Mouse (Mus musculus): ENCODE measurements at regions not wholly inside any gene's neighbourhood (a gene's known extent, or its start where the extent isn't known, plus 50 kb on each side); places are given as distances from the start of the nearest gene placed in this dataset.

- DNase-seq (ENCODE audit: low spot score in 2 of 2): no peak
These were observed 2310.3 kb upstream of the Lrrc6 start for GRCm38 (mm10) chr15:68811041-68811440.

GRCm38 (mm10) chr15:68810593-68810992 is 2309.9 kb upstream of the Lrrc6 start:
- no peak for DNase-seq (ENCODE audit: low spot score in 2 of 2)

GRCm38 (mm10) chr15:68808175-68808574 is 2307.5 kb upstream of the Lrrc6 start:
- DNase-seq (ENCODE audit: low spot score in 2 of 2): no peak

- DNase-seq (ENCODE audit: low spot score in 2 of 2): no peak
These were observed 2303.5 kb upstream of the Lrrc6 start for GRCm38 (mm10) chr15:68804254-68804653.

GRCm38 (mm10) chr15:68801763-68802162 is 2301.1 kb upstream of the Lrrc6 start:
- DNase-seq (ENCODE audit: low spot score in 2 of 2): no peak

- DNase-seq (ENCODE audit: low spot score in 2 of 2): no peak
These were observed 2296.7 kb upstream of the Lrrc6 start for GRCm38 (mm10) chr15:68797406-68797805.

- DNase-seq (ENCODE audit: low spot score in 2 of 2): no peak
These were observed 2294.7 kb upstream of the Lrrc6 start for GRCm38 (mm10) chr15:68795239-68795960.

GRCm38 (mm10) chr15:68759948-68760347 is 2259.2 kb upstream of the Lrrc6 start:
- DNase-seq (ENCODE audit: low spot score in 2 of 2): no peak

GRCm38 (mm10) chr15:68755255-68755654 is 2254.5 kb upstream of the Lrrc6 start:
- DNase-seq (ENCODE audit: low spot score in 2 of 2): no peak

GRCm38 (mm10) chr15:68754834-68755233 is 2254.1 kb upstream of the Lrrc6 start:
- DNase-seq (ENCODE audit: low spot score in 2 of 2): no peak

GRCm38 (mm10) chr15:68739344-68739743 is 2238.6 kb upstream of the Lrrc6 start:
- no peak for DNase-seq (ENCODE audit: low spot score in 2 of 2)

GRCm38 (mm10) chr15:68721250-68721649 is 2220.5 kb upstream of the Lrrc6 start:
- no peak for DNase-seq (ENCODE audit: low spot score in 2 of 2)

- DNase-seq (ENCODE audit: low spot score in 2 of 2): no peak
These were observed 2218.8 kb upstream of the Lrrc6 start for GRCm38 (mm10) chr15:68719486-68719885.

GRCm38 (mm10) chr15:68714337-68714736 is 2213.6 kb upstream of the Lrrc6 start:
- DNase-seq (ENCODE audit: low spot score in 2 of 2): no peak

GRCm38 (mm10) chr15:68707306-68707705 is 2206.6 kb upstream of the Lrrc6 start:
- no peak for DNase-seq (ENCODE audit: low spot score in 2 of 2)

GRCm38 (mm10) chr15:68695041-68695650 is 2194.4 kb upstream of the Lrrc6 start:
- no peak for DNase-seq (ENCODE audit: low spot score in 2 of 2)

- no peak for DNase-seq (ENCODE audit: low spot score in 2 of 2)
These were observed 2166.8 kb upstream of the Lrrc6 start for GRCm38 (mm10) chr15:68667462-68667861.

GRCm38 (mm10) chr15:68665331-68665730 is 2164.6 kb upstream of the Lrrc6 start:
- no peak for DNase-seq (ENCODE audit: low spot score in 2 of 2)

- DNase-seq (ENCODE audit: low spot score in 2 of 2): no peak
These were observed 2156.0 kb upstream of the Lrrc6 start for GRCm38 (mm10) chr15:68656722-68657121.

- no peak for DNase-seq (ENCODE audit: low spot score in 2 of 2)
These were observed 2154.3 kb upstream of the Lrrc6 start for GRCm38 (mm10) chr15:68655046-68655445.

- no peak for DNase-seq (ENCODE audit: low spot score in 2 of 2)
These were observed 2149.9 kb upstream of the Lrrc6 start for GRCm38 (mm10) chr15:68650609-68651008.

- DNase-seq (ENCODE audit: low spot score in 2 of 2): no peak
These were observed 2149.3 kb upstream of the Lrrc6 start for GRCm38 (mm10) chr15:68650033-68650432.

- no peak for DNase-seq (ENCODE audit: low spot score in 2 of 2)
These were observed 2146.2 kb upstream of the Lrrc6 start for GRCm38 (mm10) chr15:68646865-68647264.

- DNase-seq (ENCODE audit: low spot score in 2 of 2): no peak
These were observed 2144.2 kb upstream of the Lrrc6 start for GRCm38 (mm10) chr15:68644862-68645261.
